Mouse (Mus musculus): ENCODE measurements around the gene Stat2. TPM values are rescaled to one million over a fixed set of nuclear protein-coding genes. Genes with fewer than 3 reads are reported as not detected.
"Not testable (repeated sequence)": the region's sequence is repeated elsewhere in the genome, so short reads cannot be mapped to it uniquely, and the experiment has no call there.

Stat2 gene
- polyA plus RNA-seq, 2 experiments: 13.2 to 20.5 TPM

GRCm38 (mm10) chr10:128278158-128278557 is 7.8 kb downstream of the Stat2 start:
- Histone ChIP-seq H3K9ac (ENCODE audit: low read depth, low read length, severe bottlenecking) (no peak overlapping the region), H3K4me3 (replicated peaks; ENCODE audit: low read length) (no peak overlapping the region), H3K36me3 (ENCODE audit: control insufficient read depth, insufficient read depth, low read length) (peaks cover 51% of the 10 kb centered on the region), H3K27ac (replicated peaks; ENCODE audit: low read depth, low read length) (no peak overlapping the region), H3K4me1 (ENCODE audit: control insufficient read depth, insufficient read depth, low read length) (no peaks in the 10 kb centered on the region), H3K9me3 (ENCODE audit: control insufficient read depth, low read length) (no peaks in the 10 kb centered on the region), H3K27me3 (ENCODE audit: control insufficient read depth, insufficient read depth, low read length) (no peaks in the 10 kb centered on the region), H3K4me2 (replicated peaks; ENCODE audit: low read depth, low read length, severe bottlenecking) (no peak overlapping the region)
- TF ChIP-seq POLR2A (IDR thresholded peaks at IDR 0.05; ENCODE audit: borderline replicate concordance, extremely low read depth, insufficient read depth, insufficient read length): no peak
- DNase-seq (ENCODE audit: low spot score): no peak
- ATAC-seq (ENCODE audit: low FRiP score, low read depth): no peak
- 68% methylated on average over 6 of the region's 6 CpGs for WGBS

GRCm38 (mm10) chr10:128280943-128281342 is 10.6 kb downstream of the Stat2 start:
- DNase-seq (ENCODE audit: low spot score) (no peak), ATAC-seq (ENCODE audit: low FRiP score, low read depth) (no peak)
- Histone ChIP-seq H3K27ac (replicated peaks; ENCODE audit: low read depth, low read length) (no peak overlapping the region), H3K4me2 (replicated peaks; ENCODE audit: low read depth, low read length, severe bottlenecking) (no peak overlapping the region), H3K27me3 (ENCODE audit: control insufficient read depth, insufficient read depth, low read length) (no peaks in the 10 kb centered on the region), H3K9me3 (ENCODE audit: control insufficient read depth, low read length) (no peaks in the 10 kb centered on the region), H3K4me1 (ENCODE audit: control insufficient read depth, insufficient read depth, low read length) (no peaks in the 10 kb centered on the region), H3K4me3 (replicated peaks; ENCODE audit: low read length) (no peak overlapping the region), H3K36me3 (ENCODE audit: control insufficient read depth, insufficient read depth, low read length) (peaks cover 70% of the 10 kb centered on the region), H3K9ac (ENCODE audit: low read depth, low read length, severe bottlenecking) (no peak overlapping the region)
- no peak for TF ChIP-seq POLR2A (IDR thresholded peaks at IDR 0.05; ENCODE audit: borderline replicate concordance, extremely low read depth, insufficient read depth, insufficient read length)
- WGBS: 79% methylated on average over 6 of the region's 6 CpGs

GRCm38 (mm10) chr10:128281682-128282081 is 11.3 kb downstream of the Stat2 start:
- peaks cover 73% of the 10 kb centered on the region for H3K36me3 ChIP-seq (ENCODE audit: control insufficient read depth, insufficient read depth, low read length)
- TF ChIP-seq POLR2A (IDR thresholded peaks at IDR 0.05; ENCODE audit: borderline replicate concordance, extremely low read depth, insufficient read depth, insufficient read length): no peak
- DNase-seq (ENCODE audit: low spot score): no peak
- H3K4me2 ChIP-seq (replicated peaks; ENCODE audit: low read depth, low read length, severe bottlenecking): no peak overlapping the region
- 90% methylated on average over 14 of the region's 14 CpGs for WGBS
- ATAC-seq (ENCODE audit: low FRiP score, low read depth): no peak
- no peak overlapping the region for H3K9ac ChIP-seq (ENCODE audit: low read depth, low read length, severe bottlenecking)
- no peak overlapping the region for H3K27ac ChIP-seq (replicated peaks; ENCODE audit: low read depth, low read length)
- no peaks in the 10 kb centered on the region for H3K27me3 ChIP-seq (ENCODE audit: control insufficient read depth, insufficient read depth, low read length)
- no peaks in the 10 kb centered on the region for H3K4me1 ChIP-seq (ENCODE audit: control insufficient read depth, insufficient read depth, low read length)
- H3K9me3 ChIP-seq (ENCODE audit: control insufficient read depth, low read length): no peaks in the 10 kb centered on the region
- no peak overlapping the region for H3K4me3 ChIP-seq (replicated peaks; ENCODE audit: low read length)

- H3K4me3 ChIP-seq (replicated peaks; ENCODE audit: low read length): no peak overlapping the region
- H3K9me3 ChIP-seq (ENCODE audit: control insufficient read depth, low read length): no peaks in the 10 kb centered on the region
- DNase-seq (ENCODE audit: low spot score) (no peak), ATAC-seq (ENCODE audit: low FRiP score, low read depth) (no peak)
- H3K4me1 ChIP-seq (ENCODE audit: control insufficient read depth, insufficient read depth, low read length): no peaks in the 10 kb centered on the region
- no peak overlapping the region for H3K4me2 ChIP-seq (replicated peaks; ENCODE audit: low read depth, low read length, severe bottlenecking)
- no peak overlapping the region for H3K27ac ChIP-seq (replicated peaks; ENCODE audit: low read depth, low read length)
- H3K27me3 ChIP-seq (ENCODE audit: control insufficient read depth, insufficient read depth, low read length): no peaks in the 10 kb centered on the region
- no peak for TF ChIP-seq POLR2A (IDR thresholded peaks at IDR 0.05; ENCODE audit: borderline replicate concordance, extremely low read depth, insufficient read depth, insufficient read length)
- WGBS: 87% methylated on average over 20 of the region's 20 CpGs
- peaks cover 67% of the 10 kb centered on the region for H3K36me3 ChIP-seq (ENCODE audit: control insufficient read depth, insufficient read depth, low read length)
- H3K9ac ChIP-seq (ENCODE audit: low read depth, low read length, severe bottlenecking): no peak overlapping the region
These were observed 12.6 kb downstream of the Stat2 start for GRCm38 (mm10) chr10:128282886-128283450.

- 67% methylated on average over 31 of the region's 31 CpGs for WGBS
- Histone ChIP-seq H3K4me2 (replicated peaks; ENCODE audit: low read depth, low read length, severe bottlenecking) (no peak overlapping the region), H3K27ac (replicated peaks; ENCODE audit: low read depth, low read length) (no peak overlapping the region), H3K4me1 (ENCODE audit: control insufficient read depth, insufficient read depth, low read length) (no peaks in the 10 kb centered on the region), H3K4me3 (replicated peaks; ENCODE audit: low read length) (no peak overlapping the region), H3K9ac (ENCODE audit: low read depth, low read length, severe bottlenecking) (no peak overlapping the region), H3K27me3 (ENCODE audit: control insufficient read depth, insufficient read depth, low read length) (no peaks in the 10 kb centered on the region), H3K9me3 (ENCODE audit: control insufficient read depth, low read length) (no peaks in the 10 kb centered on the region), H3K36me3 (ENCODE audit: control insufficient read depth, insufficient read depth, low read length) (peaks cover 71% of the 10 kb centered on the region)
- ATAC-seq (ENCODE audit: low FRiP score, low read depth): no peak
- no peak for TF ChIP-seq POLR2A (IDR thresholded peaks at IDR 0.05; ENCODE audit: borderline replicate concordance, extremely low read depth, insufficient read depth, insufficient read length)
- DNase-seq (ENCODE audit: low spot score): peak; percentile 52
These were observed 13.5 kb downstream of the Stat2 start for GRCm38 (mm10) chr10:128283604-128284579.

- peaks cover 53% of the 10 kb centered on the region for H3K36me3 ChIP-seq (ENCODE audit: control insufficient read depth, insufficient read depth, low read length)
- H3K9ac ChIP-seq (ENCODE audit: low read depth, low read length, severe bottlenecking): not testable (repeated sequence)
These were observed 20.2 kb downstream of the Stat2 start for GRCm38 (mm10) chr10:128290594-128290993.

More at GRCm38 (mm10) chr10:128290594-128290993, 20.2 kb downstream of the Stat2 start:
- 83% methylated on average over 1 of the region's 1 CpGs for WGBS
- H3K4me1 ChIP-seq (ENCODE audit: control insufficient read depth, insufficient read depth, low read length); H3K9me3 ChIP-seq (ENCODE audit: control insufficient read depth, low read length); ATAC-seq (ENCODE audit: low FRiP score, low read depth); H3K4me2 ChIP-seq (replicated peaks; ENCODE audit: low read depth, low read length, severe bottlenecking); H3K27me3 ChIP-seq (ENCODE audit: control insufficient read depth, insufficient read depth, low read length); H3K4me3 ChIP-seq (replicated peaks; ENCODE audit: low read length); H3K27ac ChIP-seq (replicated peaks; ENCODE audit: low read depth, low read length); DNase-seq (ENCODE audit: low spot score): not testable (repeated sequence)
